Mouse (Mus musculus): ENCODE measurements around the gene Camta2. TPM values are rescaled to one million over a fixed set of nuclear protein-coding genes. Genes with fewer than 3 reads are reported as not detected.
A peak's percentile ranks its signal among the peaks of the same experiment; 100 is the strongest.

Camta2 gene
- total RNA-seq, 2 experiments from 2014 or later: 217 to 223 TPM

- peak; percentile 94 to 95 for DNase-seq (ENCODE audit: low spot score in 2 of 2)
- intact Hi-C loops (cut with DNase I): no loop called here
Observed at GRCm38 (mm10) chr11:70699722-70700556, 12.0 kb upstream of the Camta2 start, which contains the start of the genes Inca1 and Kif1c. TSS of gene Inca1 (minus strand) at chr11:70700155. TSS of gene Kif1c (plus strand) at chr11:70700548.

GRCm38 (mm10) chr11:70699051-70699450 lies 11.1 kb upstream of the Camta2 start:
- intact Hi-C loops (cut with DNase I): no loop called here
- DNase-seq (ENCODE audit: low spot score in 2 of 2): no peak

- intact Hi-C loops (cut with DNase I): no loop called here
- no peak for DNase-seq (ENCODE audit: low spot score in 2 of 2)
Observed at GRCm38 (mm10) chr11:70697376-70697775, 9.5 kb upstream of the Camta2 start.

- intact Hi-C loops (cut with DNase I): no loop called here
- DNase-seq (ENCODE audit: low spot score in 2 of 2): no peak
Observed at GRCm38 (mm10) chr11:70693504-70693903, 5.6 kb upstream of the Camta2 start.

GRCm38 (mm10) chr11:70689578-70689977 lies 1.7 kb upstream of the Camta2 start:
- no peak for DNase-seq (ENCODE audit: low spot score in 2 of 2)
- intact Hi-C loops (cut with DNase I): loop anchor here (5.0 kb wide), 1 partner anchor 43 kb away; no protein-coding TSS in a partner anchor

- intact Hi-C loops (cut with DNase I): loop anchor here (5.0 kb wide), 1 partner anchor 44 kb away; no protein-coding TSS in a partner anchor
- no peak for DNase-seq (ENCODE audit: low spot score in 2 of 2)
Observed at GRCm38 (mm10) chr11:70688372-70688771, 467 bp upstream of the Camta2 start.

GRCm38 (mm10) chr11:70686901-70687566 lies 871 bp downstream of the Camta2 start:
- DNase-seq (ENCODE audit: low spot score in 2 of 2): peak; percentile 61 to 65
- intact Hi-C loops (cut with DNase I): loop anchor here (5.0 kb wide), 1 partner anchor 45 kb away; no protein-coding TSS in a partner anchor

- intact Hi-C loops (cut with DNase I): loop anchor here (5.0 kb wide), 1 partner anchor 74 kb away; no protein-coding TSS in a partner anchor
- DNase-seq (ENCODE audit: low spot score in 2 of 2): no peak
Observed at GRCm38 (mm10) chr11:70683640-70684039, 4.3 kb downstream of the Camta2 start.

GRCm38 (mm10) chr11:70681897-70682581 lies 5.9 kb downstream of the Camta2 start:
- intact Hi-C loops (cut with DNase I): loop anchor here (5.0 kb wide), 1 partner anchor 75 kb away; no protein-coding TSS in a partner anchor
- DNase-seq (ENCODE audit: low spot score in 2 of 2): peak; percentile 64 to 93

GRCm38 (mm10) chr11:70681170-70681569 lies 6.7 kb downstream of the Camta2 start:
- DNase-seq (ENCODE audit: low spot score in 2 of 2): no peak
- intact Hi-C loops (cut with DNase I): loop anchor here (5.0 kb wide), 1 partner anchor 76 kb away; no protein-coding TSS in a partner anchor

GRCm38 (mm10) chr11:70679894-70680293 lies 8.0 kb downstream of the Camta2 start:
- intact Hi-C loops (cut with DNase I): loop anchor here (5.0 kb wide), 1 partner anchor 77 kb away; no protein-coding TSS in a partner anchor
- peak; percentile 31 to 44 for DNase-seq (ENCODE audit: low spot score in 2 of 2)

- intact Hi-C loops (cut with DNase I): no loop called here
- DNase-seq (ENCODE audit: low spot score in 2 of 2): no peak
Observed at GRCm38 (mm10) chr11:70679361-70679760, 8.5 kb downstream of the Camta2 start.

- intact Hi-C loops (cut with DNase I): no loop called here
Observed at GRCm38 (mm10) chr11:70678576-70678975, 9.3 kb downstream of the Camta2 start.

GRCm38 (mm10) chr11:70678092-70678491 lies 9.8 kb downstream of the Camta2 start:
- DNase-seq (ENCODE audit: low spot score in 2 of 2): no peak
- intact Hi-C loops (cut with DNase I): no loop called here

More at GRCm38 (mm10) chr11:70678576-70678975, 9.3 kb downstream of the Camta2 start:
- DNase-seq (ENCODE audit: low spot score in 2 of 2): no peak

GRCm38 (mm10) chr11:70674501-70674900 lies 13.4 kb downstream of the Camta2 start:
- DNase-seq (ENCODE audit: low spot score in 2 of 2): peak in 1 of 2 experiments; percentile 35
- intact Hi-C loops (cut with DNase I): no loop called here

- DNase-seq (ENCODE audit: low spot score in 2 of 2): no peak
- intact Hi-C loops (cut with DNase I): no loop called here
Observed at GRCm38 (mm10) chr11:70674014-70674413, 13.9 kb downstream of the Camta2 start.

- no peak for DNase-seq (ENCODE audit: low spot score in 2 of 2)
- intact Hi-C loops (cut with DNase I): no loop called here
Observed at GRCm38 (mm10) chr11:70671333-70672047, 16.4 kb downstream of the Camta2 start.

GRCm38 (mm10) chr11:70670483-70670882 lies 17.4 kb downstream of the Camta2 start:
- intact Hi-C loops (cut with DNase I): no loop called here

More at GRCm38 (mm10) chr11:70670483-70670882, 17.4 kb downstream of the Camta2 start:
- DNase-seq (ENCODE audit: low spot score in 2 of 2): no peak

Measured in left cerebral cortex, postnatal 14 days (tissue).